Mouse (Mus musculus) midbrain, embryonic 13.5 days (tissue): ENCODE measurements around the gene Hmgcs2. TPM values are rescaled to one million over a fixed set of nuclear protein-coding genes. Genes with fewer than 3 reads are reported as not detected.
"Not testable (repeated sequence)": the region's sequence is repeated elsewhere in the genome, so short reads cannot be mapped to it uniquely, and the experiment has no call there.

ENCODE experiments used
- ATAC-seq: fragments of 200-750 bp; cut with Nextera tagmentation; 2 replicates; pipeline ENCODE4 v1.8.0; 2017; ENCODE audit warnings: mild to moderate bottlenecking, moderate TSS enrichment, moderate library complexity
- H3K27ac ChIP-seq: fragments of 300-500 bp; sonication (generic); 2 replicates; pipeline ENCODE4 v1.5.1; 2015; ENCODE audit warnings: inconsistent platforms, mild to moderate bottlenecking, moderate library complexity
- H3K27me3 ChIP-seq: fragments of 300-500 bp; sonication (generic); 2 replicates; pipeline ENCODE4 v1.6.1; 2015; ENCODE audit warnings: mild to moderate bottlenecking, inconsistent platforms
- H3K36me3 ChIP-seq: fragments of 300-500 bp; sonication (generic); 2 replicates; pipeline ENCODE4 v1.6.1; 2015; ENCODE audit warnings: mild to moderate bottlenecking, inconsistent platforms
- H3K4me1 ChIP-seq: fragments of 300-500 bp; sonication (generic); replicated peaks from 2 replicates; pipeline ENCODE4 v1.6.1; 2015; ENCODE audit warnings: inconsistent platforms
- H3K4me2 ChIP-seq: fragments of 300-500 bp; sonication (generic); replicated peaks from 2 replicates; pipeline ENCODE4 v1.6.1; 2015; ENCODE audit warnings: moderate library complexity, mild to moderate bottlenecking, inconsistent platforms
- H3K4me3 ChIP-seq: fragments of 300-500 bp; sonication (generic); replicated peaks from 2 replicates; pipeline ENCODE4 v1.5.1; 2015; ENCODE audit warnings: mild to moderate bottlenecking, inconsistent platforms
- H3K9ac ChIP-seq: fragments of 300-500 bp; sonication (generic); replicated peaks from 2 replicates; pipeline ENCODE4 v1.6.1; 2015; ENCODE audit warnings: mild to moderate bottlenecking, inconsistent platforms
- H3K9me3 ChIP-seq: fragments of 300-500 bp; sonication (generic); 2 replicates; pipeline ENCODE4 v1.6.1; 2016; ENCODE audit warnings: mild to moderate bottlenecking, inconsistent platforms
- WGBS: fragments of 180-500 bp; shearing (Covaris S2); methylation state at CpG from one replicate; pipeline ENCODE4 v1.1.7; 2015; 5-methylcytosine and 5-hydroxymethylcytosine counted together
- polyA plus RNA-seq: library from polyadenylated mRNA; unstranded; fragments of >200 nt; fragmentation: Nextera tagmentation; extraction: Ambion mirVana; gene quantifications from 2 replicates; pipeline ENCODE4 v1.2.1, GENCODE M21; 2015

Gene Hmgcs2
- polyA plus RNA-seq, 1 experiment from 2014 or later: 9.6 TPM

DNA sequence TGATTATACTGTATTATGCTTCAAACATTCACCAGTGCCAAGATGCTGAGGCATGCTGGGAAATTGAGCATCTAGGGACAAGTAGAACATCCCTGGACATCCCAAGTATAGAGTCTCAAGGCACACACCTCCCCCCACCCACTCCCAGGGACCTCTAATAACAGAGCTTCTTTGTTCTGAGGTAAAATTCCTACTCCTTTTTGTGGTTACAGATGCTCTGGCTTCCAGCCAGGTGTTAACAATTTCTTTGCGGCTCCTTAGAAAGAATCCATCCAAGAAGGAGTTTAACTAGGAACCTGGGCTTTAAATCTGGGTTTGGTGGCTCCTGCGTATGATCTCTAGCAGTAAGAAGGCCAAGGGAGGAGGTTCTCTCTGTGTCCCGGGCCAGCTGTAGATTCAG lies 36.9 kb downstream of the Hmgcs2 start:
- no peak overlapping the region; the same call in 1 of the 2 replicates for H3K27ac ChIP-seq
- no peak overlapping the region for H3K9ac ChIP-seq
- ATAC-seq: no peak
- H3K36me3 ChIP-seq: peaks cover 16% of the 10 kb centered on the region
- 59% methylated on average over 3 of the region's 3 CpGs for WGBS
- no peak overlapping the region for H3K4me3 ChIP-seq
- H3K27me3 ChIP-seq: no peaks in the 10 kb centered on the region
- no peaks in the 10 kb centered on the region for H3K9me3 ChIP-seq
- peaks cover 37% of the 10 kb centered on the region for H3K4me1 ChIP-seq
- no peak overlapping the region for H3K4me2 ChIP-seq

DNA sequence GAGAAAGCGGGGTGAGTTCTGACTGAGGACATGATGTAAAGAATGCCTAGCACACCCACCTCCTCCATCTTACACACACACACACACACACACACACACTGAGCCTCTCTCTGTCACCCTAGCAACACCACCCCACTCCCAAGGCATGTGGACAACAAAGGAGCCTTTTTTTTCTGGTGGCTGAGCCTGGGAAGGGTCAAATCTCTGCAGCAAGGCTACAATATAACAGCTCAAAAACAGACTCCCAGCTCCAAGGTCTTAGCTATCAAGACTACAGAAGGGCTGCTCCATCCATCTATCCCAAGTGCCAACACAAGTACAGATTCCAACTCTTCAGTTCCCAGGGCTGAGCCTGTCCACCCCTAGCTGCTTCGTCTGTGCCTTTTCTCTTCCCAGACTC lies 39.0 kb downstream of the Hmgcs2 start:
- peak; percentile 88 for ATAC-seq
- 14% methylated on average over 2 of the region's 2 CpGs for WGBS
- Histone ChIP-seq H3K27ac (peak overlapping the region; percentile 88), H3K4me3 (no peak overlapping the region), H3K9me3 (no peaks in the 10 kb centered on the region), H3K4me2 (no peak overlapping the region), H3K4me1 (peaks cover 37% of the 10 kb centered on the region), H3K27me3 (no peaks in the 10 kb centered on the region), H3K9ac (no peak overlapping the region), H3K36me3 (peaks cover 19% of the 10 kb centered on the region)

DNA sequence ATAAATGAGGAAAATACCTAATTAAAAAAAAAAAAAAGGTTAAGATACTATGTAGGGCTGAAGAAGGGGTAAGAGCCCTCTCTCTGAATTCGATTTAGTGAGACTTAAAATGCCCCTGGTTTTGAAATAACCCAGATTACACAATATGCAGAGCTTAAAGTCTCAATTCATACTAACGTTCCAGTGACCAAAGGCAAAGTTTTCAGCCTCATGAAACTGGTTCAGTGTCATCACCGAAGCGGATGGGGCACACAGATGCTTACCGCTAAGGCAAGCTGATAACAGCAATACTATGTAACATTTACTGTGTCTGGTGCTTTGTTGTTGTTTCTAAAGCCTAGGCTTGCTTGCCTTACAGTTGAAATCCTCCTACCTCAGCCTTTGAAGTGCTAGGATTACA lies 42.0 kb downstream of the Hmgcs2 start:
- peaks cover 23% of the 10 kb centered on the region for H3K36me3 ChIP-seq
- H3K4me2 ChIP-seq: no peak overlapping the region
- no peak overlapping the region for H3K9ac ChIP-seq
- WGBS: 96% methylated on average over 5 of the region's 5 CpGs
- H3K4me1 ChIP-seq: peaks cover 33% of the 10 kb centered on the region
- no peak overlapping the region for H3K27ac ChIP-seq
- no peak for ATAC-seq
- H3K27me3 ChIP-seq: no peaks in the 10 kb centered on the region
- H3K4me3 ChIP-seq: no peak overlapping the region
- no peaks in the 10 kb centered on the region for H3K9me3 ChIP-seq

DNA sequence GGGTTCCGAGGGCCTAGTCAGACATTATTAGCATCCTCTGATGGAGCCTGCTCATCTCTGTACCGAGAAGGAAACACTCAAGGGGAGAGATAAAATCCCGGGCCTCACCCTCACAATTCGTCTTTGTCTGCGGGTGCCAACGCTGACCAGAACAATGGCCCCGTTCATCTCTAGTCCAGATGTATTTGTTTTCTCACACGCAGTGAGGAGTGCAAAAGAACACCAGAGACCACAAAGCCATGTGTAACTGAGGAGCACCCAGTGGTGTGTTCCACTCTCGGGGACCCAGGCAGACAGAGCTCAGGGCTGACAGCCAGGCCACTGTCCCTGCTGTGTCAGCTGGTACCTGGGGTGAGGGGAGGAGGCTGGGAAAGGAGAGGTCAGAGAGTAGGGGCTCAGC lies 44.0 kb downstream of the Hmgcs2 start:
- peaks cover 38% of the 10 kb centered on the region for H3K36me3 ChIP-seq
- peaks cover 13% of the 10 kb centered on the region for H3K4me1 ChIP-seq
- H3K9me3 ChIP-seq: no peaks in the 10 kb centered on the region
- 54% methylated on average over 9 of the region's 9 CpGs for WGBS
- 0 out of 2 replicates have a peak overlapping the region, but pooled peaks have one; percentile 2 for H3K27ac ChIP-seq
- 0 out of 2 replicates have a peak, but pooled peaks have one; percentile 32 for ATAC-seq
- no peak overlapping the region for H3K4me2 ChIP-seq
- no peaks in the 10 kb centered on the region for H3K27me3 ChIP-seq
- H3K4me3 ChIP-seq: no peak overlapping the region
- no peak overlapping the region for H3K9ac ChIP-seq

DNA sequence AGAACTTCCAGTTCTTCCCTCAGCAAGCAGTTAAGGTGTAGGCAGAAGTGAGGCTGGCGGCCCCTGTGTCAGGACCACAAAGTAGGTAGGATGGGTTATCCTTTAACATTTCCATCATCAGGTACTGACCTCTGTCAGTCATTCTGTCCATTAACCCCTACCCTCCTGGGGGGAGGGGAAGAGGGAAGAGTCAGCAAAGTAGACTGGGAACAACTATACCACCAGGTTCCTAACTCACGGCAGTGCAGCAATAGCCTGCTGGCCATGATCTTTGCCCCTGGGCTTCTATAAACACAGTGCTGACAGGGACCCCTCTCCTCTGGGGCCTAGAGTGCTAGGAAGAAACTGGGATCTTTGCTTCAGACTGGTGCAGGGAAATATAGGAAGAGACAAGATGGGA lies 53.8 kb downstream of the Hmgcs2 start:
- H3K9me3 ChIP-seq: no peaks in the 10 kb centered on the region
- peaks cover 34% of the 10 kb centered on the region for H3K4me1 ChIP-seq
- H3K9ac ChIP-seq: no peak overlapping the region
- H3K4me2 ChIP-seq: no peak overlapping the region
- peaks cover 24% of the 10 kb centered on the region for H3K36me3 ChIP-seq
- no peak overlapping the region for H3K27ac ChIP-seq
- H3K27me3 ChIP-seq: 0 out of 2 replicates have a peak, but pooled peaks cover 7% of the 10 kb centered on the region
- 89% methylated on average over 2 of the region's 2 CpGs for WGBS
- H3K4me3 ChIP-seq: no peak overlapping the region
- no peak for ATAC-seq

DNA sequence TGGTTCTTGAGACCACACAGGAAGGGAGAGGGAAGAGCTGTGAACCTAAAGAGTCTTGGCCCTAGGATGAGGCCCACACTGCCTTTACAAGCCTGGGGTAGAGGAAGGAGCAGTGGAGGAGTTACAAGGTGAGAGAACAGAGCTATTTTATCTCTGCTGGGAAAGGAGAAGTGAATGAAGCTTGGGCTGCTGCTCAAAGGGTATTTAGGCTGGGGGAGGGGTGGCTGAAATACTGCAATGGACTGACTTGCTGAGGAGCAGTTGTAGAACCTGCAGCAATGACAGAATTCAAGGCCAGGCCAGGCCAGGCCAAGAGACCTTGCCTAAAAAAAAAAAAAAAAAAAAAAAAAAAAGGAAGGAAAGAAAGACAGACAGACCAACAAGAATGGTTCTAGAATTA lies 55.1 kb downstream of the Hmgcs2 start:
- Histone ChIP-seq H3K4me2 (no peak overlapping the region), H3K27me3 (0 out of 2 replicates have a peak, but pooled peaks cover 7% of the 10 kb centered on the region), H3K4me3 (no peak overlapping the region), H3K9me3 (no peaks in the 10 kb centered on the region), H3K27ac (no peak overlapping the region), H3K36me3 (peaks cover 24% of the 10 kb centered on the region), H3K9ac (no peak overlapping the region), H3K4me1 (peaks cover 44% of the 10 kb centered on the region)
- no peak for ATAC-seq

DNA sequence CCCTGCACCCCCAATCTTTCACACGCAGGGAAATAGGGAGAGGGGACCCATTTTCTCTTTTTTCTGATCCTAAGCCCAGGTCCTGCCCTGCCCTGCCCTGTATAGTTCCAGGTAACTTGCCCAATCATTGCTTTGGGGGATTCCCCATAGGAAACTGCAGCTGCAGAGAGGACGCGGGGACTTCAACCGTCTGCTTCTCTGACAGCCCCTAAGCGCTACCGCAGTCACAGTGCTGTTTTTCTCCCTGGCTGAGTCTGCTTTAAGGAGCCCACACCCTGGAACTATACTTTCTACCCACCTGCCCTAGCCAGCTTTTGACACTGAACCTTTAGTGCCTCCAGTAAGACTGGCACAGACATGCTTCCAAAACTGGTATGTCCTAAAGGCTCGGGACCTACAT lies 55.7 kb downstream of the Hmgcs2 start:
- WGBS: 75% methylated on average over 7 of the region's 7 CpGs
- H3K9ac ChIP-seq: no peak overlapping the region
- H3K36me3 ChIP-seq: peaks cover 24% of the 10 kb centered on the region
- no peak overlapping the region for H3K27ac ChIP-seq
- no peak overlapping the region for H3K4me3 ChIP-seq
- 0 out of 2 replicates have a peak, but pooled peaks cover 7% of the 10 kb centered on the region for H3K27me3 ChIP-seq
- H3K4me2 ChIP-seq: peak overlapping the region; percentile 89
- no peak for ATAC-seq
- H3K4me1 ChIP-seq: peaks cover 44% of the 10 kb centered on the region
- H3K9me3 ChIP-seq: no peaks in the 10 kb centered on the region

DNA sequence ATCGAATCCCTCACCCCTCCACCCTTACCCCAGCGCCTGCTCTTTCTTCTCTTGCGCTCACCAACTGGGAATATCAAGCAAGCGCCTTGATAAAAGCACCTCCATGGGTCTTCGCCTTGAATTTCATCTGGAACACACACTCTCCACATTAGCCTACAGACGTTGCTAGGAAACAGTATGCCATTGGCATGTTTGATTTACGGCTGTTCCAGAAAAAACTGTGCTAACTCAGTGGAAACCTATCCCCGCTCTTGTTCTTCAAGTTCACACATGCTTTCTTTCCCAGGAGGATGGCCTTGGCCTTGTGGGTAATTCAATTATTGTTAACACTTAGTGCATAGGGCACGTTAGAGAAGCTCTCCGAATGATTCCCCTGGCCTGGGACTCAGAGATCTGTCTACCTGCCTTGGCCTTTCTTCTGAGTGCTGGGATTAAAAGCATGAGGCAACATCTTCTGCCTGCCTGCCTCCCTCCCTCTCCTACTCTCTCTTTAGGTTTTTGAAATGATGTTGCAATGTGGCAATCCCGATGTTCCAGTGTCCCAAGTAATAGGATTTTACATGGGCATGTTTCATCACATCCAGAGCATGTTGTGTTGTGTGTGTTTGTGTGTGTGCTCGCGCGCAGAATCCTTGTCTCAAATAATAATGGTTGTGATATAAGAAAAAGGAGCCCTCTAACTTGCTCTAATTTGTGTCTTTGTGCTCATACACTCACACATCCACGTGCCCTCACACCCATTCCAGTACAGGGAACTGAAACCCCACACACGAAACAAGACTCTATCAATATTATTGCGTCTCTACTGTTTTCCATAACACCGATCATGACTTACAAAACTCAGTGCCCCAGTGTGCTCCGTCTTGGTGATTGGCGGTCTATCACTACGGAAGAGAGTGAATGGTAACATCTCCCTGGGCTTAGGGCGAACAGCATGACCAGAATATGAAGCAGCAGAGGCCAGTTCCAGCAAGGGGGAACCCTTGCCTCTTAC lies 56.7 kb downstream of the Hmgcs2 start:
- Histone ChIP-seq H3K27me3 (0 out of 2 replicates have a peak, but pooled peaks cover 7% of the 10 kb centered on the region), H3K4me1 (peaks cover 44% of the 10 kb centered on the region), H3K4me2 (peak overlapping the region; percentile 89), H3K36me3 (peaks cover 14% of the 10 kb centered on the region), H3K9ac (no peak overlapping the region; the same call in 1 of the 2 replicates), H3K4me3 (peak overlapping the region; percentile 53; the same call in 1 of the 2 replicates), H3K27ac (peak overlapping the region; percentile 30; the same call in 1 of the 2 replicates), H3K9me3 (no peaks in the 10 kb centered on the region)
- 62% methylated on average over 22 of the region's 22 CpGs for whole genome bisulfite sequencing
- no peak for ATAC-seq

DNA sequence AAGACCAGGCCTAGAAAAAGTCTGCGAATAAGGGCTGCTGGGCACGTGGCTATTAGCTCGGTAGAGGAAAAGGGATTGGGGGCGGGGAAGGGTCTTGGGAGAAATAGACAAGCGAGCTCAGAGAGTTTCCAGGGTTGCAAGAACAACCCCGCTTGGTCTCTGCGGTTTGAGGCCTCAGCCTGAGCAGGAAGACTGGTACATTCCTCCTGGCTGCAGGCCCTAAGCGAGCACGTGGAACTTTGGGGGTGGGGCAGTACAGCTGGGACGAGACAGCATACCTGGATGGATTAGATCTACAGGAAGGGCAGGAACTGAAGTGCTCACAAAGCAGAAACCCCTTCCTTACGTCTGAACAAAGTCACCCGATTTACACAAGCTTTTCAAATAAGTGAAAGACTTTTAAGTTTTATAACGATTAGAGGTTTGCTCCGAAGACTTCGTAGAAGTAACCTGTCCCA lies 58.4 kb downstream of the Hmgcs2 start:
- Histone ChIP-seq H3K27ac (0 out of 2 replicates have a peak overlapping the region, but pooled peaks have one; percentile 39), H3K4me2 (peak overlapping the region; percentile 89), H3K4me1 (peaks cover 44% of the 10 kb centered on the region), H3K36me3 (no peaks in the 10 kb centered on the region), H3K9ac (peak overlapping the region; percentile 66), H3K27me3 (0 out of 2 replicates have a peak, but pooled peaks cover 7% of the 10 kb centered on the region), H3K4me3 (peak overlapping the region; percentile 53), H3K9me3 (no peaks in the 10 kb centered on the region)
- WGBS: 2% methylated on average over 15 of the region's 15 CpGs
- ATAC-seq: peak; percentile 46

DNA sequence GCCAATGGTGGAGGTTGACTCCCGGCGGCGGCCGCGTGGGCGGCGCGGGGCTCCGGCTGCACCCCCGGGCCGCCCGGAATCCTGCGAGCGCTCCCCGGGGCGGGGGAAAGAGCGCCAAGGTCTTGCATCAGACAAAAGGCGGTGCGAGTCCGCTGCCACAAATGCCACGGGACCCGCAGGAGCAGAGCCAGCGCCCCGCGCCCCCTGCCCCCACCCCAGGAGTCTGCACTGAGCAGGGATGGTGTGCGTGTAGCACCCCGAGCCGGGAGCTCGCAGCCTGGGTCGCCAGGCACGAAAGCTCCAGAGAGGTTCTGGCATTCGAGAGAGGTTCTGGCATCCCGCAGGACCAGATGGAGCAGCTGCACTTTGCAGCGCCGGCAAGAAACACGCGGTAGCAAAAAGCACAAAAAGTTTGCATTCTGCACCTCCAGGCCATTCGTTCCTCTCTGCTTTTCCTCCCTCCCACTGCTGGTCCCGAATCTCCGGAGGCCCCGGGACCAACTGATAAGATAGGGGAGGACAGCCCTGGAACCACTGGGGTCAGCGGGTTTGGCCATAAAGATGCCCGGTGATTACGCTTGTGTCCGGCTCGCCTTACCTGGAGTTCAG lies 59.0 kb downstream of the Hmgcs2 start:
- Histone ChIP-seq H3K27me3 (0 out of 2 replicates have a peak, but pooled peaks cover 7% of the 10 kb centered on the region), H3K27ac (0 out of 2 replicates have a peak overlapping the region, but pooled peaks have one; percentile 39), H3K9me3 (no peaks in the 10 kb centered on the region), H3K4me3 (peak overlapping the region; percentile 53), H3K9ac (peak overlapping the region; percentile 66), H3K4me1 (peaks cover 44% of the 10 kb centered on the region), H3K36me3 (no peaks in the 10 kb centered on the region), H3K4me2 (peak overlapping the region; percentile 89)
- peak; percentile 64 for ATAC-seq
- WGBS: under 1% methylated on average over 46 of the region's 46 CpGs

DNA sequence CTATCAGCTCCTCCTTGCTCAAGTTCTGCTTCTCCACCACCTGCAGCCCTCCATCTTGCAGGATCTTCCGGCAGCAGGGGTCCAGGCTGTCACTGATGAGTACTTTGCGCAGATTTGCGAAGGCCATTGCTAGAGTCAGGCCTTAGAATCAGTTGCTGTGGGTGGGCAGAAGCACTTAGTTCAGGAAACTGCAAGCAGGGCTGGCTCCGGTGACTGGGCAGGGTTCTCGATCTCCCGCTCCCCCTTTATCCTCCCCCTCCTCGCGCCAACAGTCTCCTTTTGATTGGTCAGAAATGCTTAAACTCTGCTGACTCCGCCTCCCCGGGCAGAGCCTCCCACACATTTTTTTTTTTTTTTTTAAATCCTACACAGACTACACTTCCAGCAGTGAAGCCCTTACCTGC lies 59.5 kb downstream of the Hmgcs2 start, which contains the start of gene Phgdh:
TSS of gene Phgdh (minus strand) at position 285 of the 404 bp plus-strand sequence.
- H3K36me3 ChIP-seq, H3K27me3 ChIP-seq, H3K9me3 ChIP-seq: not testable (repeated sequence)
- Histone ChIP-seq H3K4me1 (peaks cover 44% of the 10 kb centered on the region), H3K4me2 (peak within 1 kb of the TSS; percentile 89), H3K27ac (0 out of 2 replicates have a peak within 1 kb of the TSS, but pooled peaks have one; percentile 39), H3K4me3 (peak within 1 kb of the TSS; percentile 53), H3K9ac (peak within 1 kb of the TSS; percentile 66)
- under 1% methylated on average over 10 of the region's 10 CpGs for WGBS
- ATAC-seq: peak; percentile 64
